Mouse (Mus musculus) mature B cell (primary cell): ENCODE data around the gene Rock2.

Experiments
- in situ Hi-C: fragments of 300-500 bp; cut with MboI; formaldehyde crosslinking; loops from 2 replicates; pipeline ENCODE4 v1.14.3; 2019

The Rock2 gene

GRCm38 (mm10) chr12:16894396-16895220, at the start of gene Rock2:
TSS of gene Rock2 (plus strand) at chr12:16894895.
- in situ Hi-C loops, result no loop called here

- in situ Hi-C loops, result no loop called here
Measured at GRCm38 (mm10) chr12:16847204-16847792, 47.4 kb upstream of the Rock2 start.

- in situ Hi-C loops, result no loop called here
Measured at GRCm38 (mm10) chr12:16848501-16848900, 46.2 kb upstream of the Rock2 start.

- in situ Hi-C loops, result no loop called here
Measured at GRCm38 (mm10) chr12:16849821-16850220, 44.9 kb upstream of the Rock2 start.

GRCm38 (mm10) chr12:16850431-16851375, 44.0 kb upstream of the Rock2 start:
- in situ Hi-C loops, result no loop called here

GRCm38 (mm10) chr12:16853431-16854165, 41.1 kb upstream of the Rock2 start:
- in situ Hi-C loops, result no loop called here

- in situ Hi-C loops, result no loop called here
Measured at GRCm38 (mm10) chr12:16855632-16856305, 38.9 kb upstream of the Rock2 start.

- in situ Hi-C loops, result no loop called here
Measured at GRCm38 (mm10) chr12:16856306-16856679, 38.4 kb upstream of the Rock2 start.

- in situ Hi-C loops, result no loop called here
Measured at GRCm38 (mm10) chr12:16858081-16858480, 36.6 kb upstream of the Rock2 start.

- in situ Hi-C loops, result no loop called here
Measured at GRCm38 (mm10) chr12:16859781-16860180, 34.9 kb upstream of the Rock2 start.

- in situ Hi-C loops, result no loop called here
Measured at GRCm38 (mm10) chr12:16860533-16860932, 34.2 kb upstream of the Rock2 start.

- in situ Hi-C loops, result no loop called here
Measured at GRCm38 (mm10) chr12:16860961-16861360, 33.7 kb upstream of the Rock2 start.

- in situ Hi-C loops, result no loop called here
Measured at GRCm38 (mm10) chr12:16864477-16864876, 30.2 kb upstream of the Rock2 start.

GRCm38 (mm10) chr12:16865871-16866270, 28.8 kb upstream of the Rock2 start:
- in situ Hi-C loops, result no loop called here

- in situ Hi-C loops, result no loop called here
Measured at GRCm38 (mm10) chr12:16866460-16866859, 28.2 kb upstream of the Rock2 start.

GRCm38 (mm10) chr12:16867306-16867705, 27.4 kb upstream of the Rock2 start:
- in situ Hi-C loops, result no loop called here

- in situ Hi-C loops, result no loop called here
Measured at GRCm38 (mm10) chr12:16868618-16869017, 26.1 kb upstream of the Rock2 start.

GRCm38 (mm10) chr12:16869091-16869778, 25.5 kb upstream of the Rock2 start:
- in situ Hi-C loops, result no loop called here

GRCm38 (mm10) chr12:16869870-16870404, 24.8 kb upstream of the Rock2 start:
- in situ Hi-C loops, result no loop called here

GRCm38 (mm10) chr12:16870405-16871068, 24.2 kb upstream of the Rock2 start:
- in situ Hi-C loops, result no loop called here
